Mouse (Mus musculus): ENCODE measurements at regions not wholly inside any gene's neighbourhood (a gene's known extent, or its start where the extent isn't known, plus 50 kb on each side); places are given as distances from the start of the nearest gene placed in this dataset.
A peak's percentile ranks its signal among the peaks of the same experiment; 100 is the strongest.

GRCm38 (mm10) chr1:166848015-166848535 lies 153.1 kb upstream of the Fam78b start:
- Histone ChIP-seq H3K27me3 (no peaks in the 10 kb centered on the region), H3K4me2 (replicated peaks) (no peak overlapping the region), H3K4me1 (peaks cover 5% of the 10 kb centered on the region), H3K9ac (no peak overlapping the region), H3K4me3 (replicated peaks) (no peak overlapping the region), H3K27ac (replicated peaks) (no peak overlapping the region), H3K36me3 (no peaks in the 10 kb centered on the region), H3K9me3 (replicated peaks) (no peaks in the 10 kb centered on the region)
- ATAC-seq (ENCODE audit: insufficient number of reproducible peaks, low FRiP score, low TSS enrichment, low read depth), result no peak
- 63% methylated on average over 4 of the region's 4 CpGs for WGBS

- no peak overlapping the region for H3K27ac ChIP-seq (replicated peaks)
- H3K9me3 ChIP-seq (replicated peaks), result no peaks in the 10 kb centered on the region
- H3K27me3 ChIP-seq, result no peaks in the 10 kb centered on the region
- no peaks in the 10 kb centered on the region for H3K4me1 ChIP-seq
- no peak for ATAC-seq (ENCODE audit: insufficient number of reproducible peaks, low FRiP score, low TSS enrichment, low read depth)
- H3K36me3 ChIP-seq, result no peaks in the 10 kb centered on the region
- 79% methylated on average over 4 of the region's 4 CpGs for WGBS
- H3K9ac ChIP-seq, result no peak overlapping the region
- no peak overlapping the region for H3K4me2 ChIP-seq (replicated peaks)
- no peak overlapping the region for H3K4me3 ChIP-seq (replicated peaks)
Observed at GRCm38 (mm10) chr1:166855988-166856387, 145.2 kb upstream of the Fam78b start.

GRCm38 (mm10) chr1:166866256-166866655 lies 135.0 kb upstream of the Fam78b start:
- WGBS, result 71% methylated on average over 7 of the region's 7 CpGs
- Histone ChIP-seq H3K27ac (replicated peaks) (no peak overlapping the region), H3K36me3 (no peaks in the 10 kb centered on the region), H3K4me3 (replicated peaks) (no peak overlapping the region), H3K27me3 (no peaks in the 10 kb centered on the region), H3K4me1 (no peaks in the 10 kb centered on the region), H3K4me2 (replicated peaks) (no peak overlapping the region), H3K9me3 (replicated peaks) (no peaks in the 10 kb centered on the region), H3K9ac (no peak overlapping the region)
- ATAC-seq (ENCODE audit: insufficient number of reproducible peaks, low FRiP score, low TSS enrichment, low read depth), result no peak

GRCm38 (mm10) chr1:166871258-166871657 lies 130.0 kb upstream of the Fam78b start:
- no peaks in the 10 kb centered on the region for H3K9me3 ChIP-seq (replicated peaks)
- no peak overlapping the region for H3K4me3 ChIP-seq (replicated peaks)
- no peak overlapping the region for H3K9ac ChIP-seq
- no peak overlapping the region for H3K4me2 ChIP-seq (replicated peaks)
- 76% methylated on average over 4 of the region's 4 CpGs for WGBS
- no peaks in the 10 kb centered on the region for H3K27me3 ChIP-seq
- no peaks in the 10 kb centered on the region for H3K4me1 ChIP-seq
- ATAC-seq (ENCODE audit: insufficient number of reproducible peaks, low FRiP score, low TSS enrichment, low read depth), result no peak
- no peaks in the 10 kb centered on the region for H3K36me3 ChIP-seq
- no peak overlapping the region for H3K27ac ChIP-seq (replicated peaks)

- no peak overlapping the region for H3K9ac ChIP-seq
- no peak for ATAC-seq (ENCODE audit: insufficient number of reproducible peaks, low FRiP score, low TSS enrichment, low read depth)
- H3K4me3 ChIP-seq (replicated peaks), result no peak overlapping the region
- no peaks in the 10 kb centered on the region for H3K27me3 ChIP-seq
- H3K36me3 ChIP-seq, result no peaks in the 10 kb centered on the region
- H3K4me1 ChIP-seq, result no peaks in the 10 kb centered on the region
- H3K4me2 ChIP-seq (replicated peaks), result no peak overlapping the region
- H3K27ac ChIP-seq (replicated peaks), result no peak overlapping the region
- WGBS, result 85% methylated on average over 2 of the region's 2 CpGs
- no peaks in the 10 kb centered on the region for H3K9me3 ChIP-seq (replicated peaks)
Observed at GRCm38 (mm10) chr1:166876452-166876851, 124.8 kb upstream of the Fam78b start.

GRCm38 (mm10) chr1:166883215-166883614 lies 118.0 kb upstream of the Fam78b start:
- no peak overlapping the region for H3K9ac ChIP-seq
- no peaks in the 10 kb centered on the region for H3K27me3 ChIP-seq
- ATAC-seq (ENCODE audit: insufficient number of reproducible peaks, low FRiP score, low TSS enrichment, low read depth), result no peak
- no peak overlapping the region for H3K4me2 ChIP-seq (replicated peaks)
- no peak overlapping the region for H3K27ac ChIP-seq (replicated peaks)
- 82% methylated on average over 3 of the region's 3 CpGs for WGBS
- H3K9me3 ChIP-seq (replicated peaks), result no peaks in the 10 kb centered on the region
- H3K36me3 ChIP-seq, result no peaks in the 10 kb centered on the region
- H3K4me3 ChIP-seq (replicated peaks), result no peak overlapping the region
- no peaks in the 10 kb centered on the region for H3K4me1 ChIP-seq

GRCm38 (mm10) chr1:166895945-166896344 lies 105.3 kb upstream of the Fam78b start:
- WGBS, result 68% methylated on average over 5 of the region's 5 CpGs
- Histone ChIP-seq H3K9ac (no peak overlapping the region), H3K4me2 (replicated peaks) (no peak overlapping the region), H3K4me1 (peaks cover 15% of the 10 kb centered on the region; the same call in 1 of the 2 replicates), H3K27ac (replicated peaks) (no peak overlapping the region), H3K9me3 (replicated peaks) (no peaks in the 10 kb centered on the region), H3K27me3 (no peaks in the 10 kb centered on the region), H3K36me3 (no peaks in the 10 kb centered on the region), H3K4me3 (replicated peaks) (no peak overlapping the region)
- ATAC-seq (ENCODE audit: insufficient number of reproducible peaks, low FRiP score, low TSS enrichment, low read depth), result no peak

- H3K27ac ChIP-seq (replicated peaks), result no peak overlapping the region
- peaks cover 19% of the 10 kb centered on the region; the same call in 1 of the 2 replicates for H3K4me1 ChIP-seq
- H3K9ac ChIP-seq, result no peak overlapping the region
- H3K4me3 ChIP-seq (replicated peaks), result no peak overlapping the region
- H3K4me2 ChIP-seq (replicated peaks), result no peak overlapping the region
- H3K27me3 ChIP-seq, result no peaks in the 10 kb centered on the region
- WGBS, result 81% methylated on average over 2 of the region's 2 CpGs
- ATAC-seq (ENCODE audit: insufficient number of reproducible peaks, low FRiP score, low TSS enrichment, low read depth), result no peak
- H3K36me3 ChIP-seq, result no peaks in the 10 kb centered on the region
- no peaks in the 10 kb centered on the region for H3K9me3 ChIP-seq (replicated peaks)
Observed at GRCm38 (mm10) chr1:166898741-166899140, 102.5 kb upstream of the Fam78b start.

- Histone ChIP-seq H3K4me3 (replicated peaks) (no peak overlapping the region), H3K27ac (replicated peaks) (no peak overlapping the region), H3K27me3 (no peaks in the 10 kb centered on the region), H3K4me2 (replicated peaks) (no peak overlapping the region), H3K36me3 (no peaks in the 10 kb centered on the region), H3K9me3 (replicated peaks) (no peaks in the 10 kb centered on the region), H3K9ac (no peak overlapping the region), H3K4me1 (peaks cover 19% of the 10 kb centered on the region; the same call in 1 of the 2 replicates)
- WGBS, result 66% methylated on average over 6 of the region's 6 CpGs
- no peak for ATAC-seq (ENCODE audit: insufficient number of reproducible peaks, low FRiP score, low TSS enrichment, low read depth)
Observed at GRCm38 (mm10) chr1:166899238-166899637, 102.0 kb upstream of the Fam78b start.

- ATAC-seq (ENCODE audit: insufficient number of reproducible peaks, low FRiP score, low TSS enrichment, low read depth), result no peak
- Histone ChIP-seq H3K4me2 (replicated peaks) (no peak overlapping the region), H3K9me3 (replicated peaks) (no peaks in the 10 kb centered on the region), H3K27me3 (no peaks in the 10 kb centered on the region), H3K4me3 (replicated peaks) (no peak overlapping the region), H3K27ac (replicated peaks) (no peak overlapping the region; the same call in 1 of the 2 replicates), H3K36me3 (no peaks in the 10 kb centered on the region), H3K4me1 (peaks cover 19% of the 10 kb centered on the region; the same call in 1 of the 2 replicates), H3K9ac (no peak overlapping the region)
- WGBS, result 60% methylated on average over 4 of the region's 4 CpGs
Observed at GRCm38 (mm10) chr1:166900028-166900427, 101.2 kb upstream of the Fam78b start.

GRCm38 (mm10) chr1:166900441-166901161 lies 100.6 kb upstream of the Fam78b start:
- 14% methylated on average over 8 of the region's 8 CpGs for WGBS
- Histone ChIP-seq H3K9me3 (replicated peaks) (no peaks in the 10 kb centered on the region), H3K27me3 (no peaks in the 10 kb centered on the region), H3K4me2 (replicated peaks) (peak overlapping the region; percentile 22; the same call in 1 of the 2 replicates), H3K27ac (replicated peaks) (no peak overlapping the region; the same call in 1 of the 2 replicates), H3K9ac (no peak overlapping the region), H3K36me3 (no peaks in the 10 kb centered on the region), H3K4me3 (replicated peaks) (no peak overlapping the region), H3K4me1 (peaks cover 19% of the 10 kb centered on the region; the same call in 1 of the 2 replicates)
- ATAC-seq (ENCODE audit: insufficient number of reproducible peaks, low FRiP score, low TSS enrichment, low read depth), result no peak

- Histone ChIP-seq H3K27me3 (no peaks in the 10 kb centered on the region), H3K9ac (no peak overlapping the region), H3K4me1 (peaks cover 19% of the 10 kb centered on the region; the same call in 1 of the 2 replicates), H3K27ac (replicated peaks) (no peak overlapping the region), H3K36me3 (no peaks in the 10 kb centered on the region), H3K9me3 (replicated peaks) (no peaks in the 10 kb centered on the region), H3K4me2 (replicated peaks) (no peak overlapping the region), H3K4me3 (replicated peaks) (no peak overlapping the region)
- no peak for ATAC-seq (ENCODE audit: insufficient number of reproducible peaks, low FRiP score, low TSS enrichment, low read depth)
- WGBS, result 16% methylated on average over 4 of the region's 4 CpGs
Observed at GRCm38 (mm10) chr1:166901574-166901973, 99.6 kb upstream of the Fam78b start.

Measured in embryonic facial prominence, embryonic 15.5 days (tissue).